Mouse (Mus musculus) cerebellum, adult 2 months (tissue): ENCODE data around the gene Dcaf12.

Experiments used
- CTCF ChIP-seq: fragments of 200-500 bp; IDR thresholded peaks from 2 replicates; pipeline ENCODE4 v1.5.1; 2011; ENCODE audit warnings: low read depth, mild to moderate bottlenecking, control low read depth, low read length, moderate library complexity, borderline replicate concordance; ENCODE audit not compliant: insufficient read depth
- POLR2A ChIP-seq: fragments of 200-500 bp; IDR thresholded peaks from 2 replicates; pipeline ENCODE4 v1.6.1; 2011; ENCODE audit warnings: low read length, control low read depth, borderline replicate concordance; ENCODE audit not compliant: insufficient read depth

- TF ChIP-seq CTCF (no peak), POLR2A (no peak)
Observed at GRCm38 (mm10) chr4:41361059-41361458, 46.4 kb upstream of the Dcaf12 start.
